Mouse (Mus musculus) fat pad, adult 2 months (tissue): ENCODE data around the gene Dscam.

Experiments used
- DNase-seq: peaks from one replicate; pipeline ENCODE4 v3.0.0-alpha.2; 2011; ENCODE audit warnings: low read depth, low spot score; ENCODE audit errors: extremely low read depth

Dscam gene

DNA sequence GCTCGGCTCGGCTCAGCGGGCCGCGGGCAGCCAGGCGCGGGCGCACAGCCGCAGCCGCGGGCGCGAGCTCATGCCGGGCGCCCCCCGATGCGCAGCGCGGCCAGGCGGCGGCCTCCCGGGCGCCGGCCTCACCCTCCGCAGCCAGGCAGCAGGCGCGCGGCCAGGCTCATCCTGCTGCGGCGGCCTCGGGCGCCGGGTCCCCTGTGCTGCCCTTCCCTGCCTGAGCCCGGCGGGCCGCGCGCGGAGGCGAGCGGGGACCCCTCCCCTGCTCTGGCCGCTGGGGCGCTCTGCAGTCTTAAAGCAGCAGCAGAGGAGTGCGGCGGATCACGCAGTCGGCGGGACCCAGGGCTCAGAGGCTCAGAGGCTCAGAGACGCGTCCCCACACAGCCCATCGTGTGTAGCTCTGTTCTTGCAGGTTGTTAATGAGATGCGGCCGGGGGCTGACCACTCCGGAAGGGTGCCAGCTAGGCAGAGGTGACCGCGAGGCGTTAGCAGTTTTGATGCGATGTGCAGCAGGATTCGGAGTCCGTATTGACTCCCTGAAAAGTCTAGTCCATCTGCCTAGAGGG lies at the start of gene Dscam:
TSS of gene Dscam (minus strand) at position 240 of the 569 bp plus-strand sequence.
- DNase-seq, result no peak

- DNase-seq, result no peak
These were observed 48.8 kb upstream of the Dscam start for GRCm38 (mm10) chr16:97219381-97219780.

- no peak for DNase-seq
These were observed 39.4 kb upstream of the Dscam start for GRCm38 (mm10) chr16:97209997-97210396.

DNA sequence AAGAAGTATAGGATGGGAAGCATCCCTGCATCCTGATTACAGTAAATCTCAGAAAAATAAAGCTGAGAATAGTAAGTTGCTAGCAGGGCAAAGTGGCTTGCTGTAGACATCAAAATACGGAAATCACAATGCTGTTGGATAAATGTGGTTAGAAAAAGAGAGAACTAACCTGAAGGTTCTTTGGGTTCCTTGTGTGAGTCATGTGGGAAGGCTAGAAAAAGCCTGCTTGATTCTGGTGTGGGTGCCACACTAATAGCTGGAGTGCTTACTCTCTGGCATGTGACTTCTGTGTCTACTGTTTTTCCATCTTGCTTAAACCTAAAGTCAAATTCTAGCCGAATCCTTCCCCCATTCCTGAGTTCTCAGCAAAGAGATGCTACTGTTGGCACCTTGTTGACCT lies 37.7 kb upstream of the Dscam start:
- no peak for DNase-seq

- DNase-seq, result no peak
These were observed 33.5 kb upstream of the Dscam start for GRCm38 (mm10) chr16:97204090-97204489.

GRCm38 (mm10) chr16:97203554-97203953 lies 33.0 kb upstream of the Dscam start:
- DNase-seq, result no peak

- no peak for DNase-seq
These were observed 24.1 kb upstream of the Dscam start for GRCm38 (mm10) chr16:97194630-97195029.

GRCm38 (mm10) chr16:97194179-97194578 lies 23.6 kb upstream of the Dscam start:
- DNase-seq, result no peak

GRCm38 (mm10) chr16:97192296-97192695 lies 21.7 kb upstream of the Dscam start:
- DNase-seq, result no peak

DNA sequence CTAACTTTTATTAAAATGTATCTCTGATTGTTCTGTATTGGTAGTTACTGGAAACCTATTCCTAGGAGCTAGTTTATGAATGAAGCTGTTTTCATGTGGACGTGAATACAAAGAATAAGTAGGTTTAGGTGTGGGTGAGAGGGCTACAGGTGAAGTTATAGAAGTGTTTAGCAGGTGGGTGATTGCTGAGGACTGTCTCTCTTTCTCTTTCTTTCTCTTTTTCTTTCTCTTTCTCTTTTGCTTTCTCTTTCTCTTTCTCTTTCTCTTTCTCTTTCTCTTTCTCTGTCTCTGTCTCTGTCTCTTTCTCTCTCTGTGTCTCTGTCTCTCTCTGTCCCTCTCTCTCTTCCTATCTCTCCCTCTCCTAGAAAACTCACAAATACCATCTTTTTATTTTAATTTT lies 20.1 kb upstream of the Dscam start:
- no peak for DNase-seq

DNA sequence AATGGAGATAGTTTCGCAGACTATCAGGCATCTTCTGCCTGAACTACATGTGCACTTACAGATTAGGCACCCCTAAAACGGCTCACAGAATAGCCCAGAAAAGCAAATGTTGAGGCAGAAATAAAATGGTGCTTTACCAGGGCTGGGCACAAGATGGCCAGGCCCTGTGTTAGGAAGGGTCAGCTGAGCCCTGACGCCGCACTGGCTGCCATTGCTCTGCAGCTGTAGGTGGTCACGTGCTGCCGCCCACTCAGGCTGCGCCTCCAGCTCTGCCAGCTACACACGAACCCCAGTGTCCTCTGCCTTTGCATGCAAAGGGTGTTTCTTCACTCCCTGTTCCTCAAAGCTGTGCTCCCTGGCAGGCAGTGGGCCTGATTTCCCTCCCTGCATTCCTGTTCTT lies 948 bp upstream of the Dscam start:
- no peak for DNase-seq

DNA sequence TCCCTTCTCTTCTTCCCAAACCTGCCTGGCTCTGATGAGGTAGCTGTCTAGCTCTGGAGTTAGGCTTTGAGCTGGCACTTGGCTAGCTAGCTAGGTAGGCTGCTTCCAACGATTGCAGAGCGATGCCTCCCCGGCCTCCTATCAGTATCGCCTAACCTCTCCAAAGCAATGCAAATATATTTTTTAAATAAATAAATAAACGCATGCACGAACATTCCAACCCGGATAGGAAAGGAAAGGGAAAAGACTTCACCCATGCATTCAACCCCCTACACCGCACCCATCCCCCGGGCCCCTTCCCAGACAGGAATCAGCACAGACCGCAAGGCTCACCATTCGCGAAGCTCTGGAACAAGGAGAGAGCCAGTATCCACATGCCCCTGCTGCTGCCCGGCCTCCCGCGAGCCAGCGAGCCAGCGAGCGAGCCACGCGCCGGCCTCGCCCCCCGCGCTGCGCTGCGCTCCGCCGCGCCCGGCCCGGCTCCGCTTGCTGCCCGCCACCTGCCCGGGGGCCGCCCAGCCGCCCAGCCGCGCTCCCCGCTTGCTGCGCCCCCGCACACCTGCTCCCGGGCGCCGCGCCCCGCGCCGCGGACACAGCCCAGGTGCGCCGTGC lies 545 bp downstream of the Dscam start:
- DNase-seq, result no peak

DNA sequence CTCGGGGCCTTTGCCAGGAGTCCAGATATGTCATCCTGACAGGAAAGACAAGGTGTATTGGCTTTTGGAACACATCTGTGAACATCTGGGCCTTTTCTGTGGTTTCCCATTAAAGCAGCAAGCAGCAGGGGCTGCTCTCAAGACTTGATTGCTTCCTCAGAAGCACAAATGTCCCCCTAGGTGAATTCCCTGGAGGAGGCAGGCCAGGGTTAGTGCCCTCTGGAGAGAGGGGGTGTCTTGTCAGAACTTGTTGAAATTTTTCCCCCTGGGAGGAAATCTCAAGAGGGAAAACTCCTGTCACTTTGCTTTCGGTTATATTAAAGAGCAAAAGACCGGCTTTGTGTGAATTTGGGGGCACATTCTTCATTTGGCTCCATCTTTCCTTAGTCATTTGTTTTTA lies 1.9 kb downstream of the Dscam start:
- no peak for DNase-seq

GRCm38 (mm10) chr16:97168030-97168429 lies 2.5 kb downstream of the Dscam start:
- no peak for DNase-seq

GRCm38 (mm10) chr16:97166166-97166565 lies 4.4 kb downstream of the Dscam start:
- no peak for DNase-seq

DNA sequence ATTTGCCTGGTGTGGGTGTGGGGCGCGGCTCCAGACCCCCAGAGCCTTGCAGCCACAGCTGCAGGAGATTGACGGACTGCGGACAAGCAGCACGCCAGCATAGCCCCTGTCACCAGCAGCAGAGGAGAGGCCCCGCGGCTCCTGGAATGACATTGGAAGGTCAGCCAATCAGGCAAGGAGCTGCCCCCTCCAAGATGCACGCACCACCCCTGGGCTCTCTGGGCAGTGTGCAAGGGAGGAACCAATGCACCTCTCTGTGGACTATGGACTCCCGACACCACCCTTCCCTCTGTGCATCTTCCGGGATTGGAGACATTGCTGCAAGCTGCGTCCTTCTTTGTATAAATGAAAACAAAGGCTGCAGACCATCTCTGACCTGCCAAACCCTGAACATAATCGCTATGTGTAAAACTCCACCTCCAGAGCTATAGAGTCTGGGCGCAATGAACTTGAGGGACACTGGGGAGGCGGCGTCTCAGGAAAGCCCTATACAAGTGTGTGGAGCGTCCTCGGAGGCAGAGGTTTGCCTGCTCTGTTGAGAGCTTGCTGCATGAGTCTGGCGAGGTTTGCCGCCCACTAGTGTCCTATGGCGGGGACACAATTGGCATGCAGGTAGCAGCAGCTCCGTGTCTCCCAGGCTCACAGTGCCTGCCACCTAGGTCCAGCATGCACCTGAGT lies 5.0 kb downstream of the Dscam start:
- no peak for DNase-seq

GRCm38 (mm10) chr16:97158279-97158678 lies 12.3 kb downstream of the Dscam start:
- DNase-seq, result no peak

DNA sequence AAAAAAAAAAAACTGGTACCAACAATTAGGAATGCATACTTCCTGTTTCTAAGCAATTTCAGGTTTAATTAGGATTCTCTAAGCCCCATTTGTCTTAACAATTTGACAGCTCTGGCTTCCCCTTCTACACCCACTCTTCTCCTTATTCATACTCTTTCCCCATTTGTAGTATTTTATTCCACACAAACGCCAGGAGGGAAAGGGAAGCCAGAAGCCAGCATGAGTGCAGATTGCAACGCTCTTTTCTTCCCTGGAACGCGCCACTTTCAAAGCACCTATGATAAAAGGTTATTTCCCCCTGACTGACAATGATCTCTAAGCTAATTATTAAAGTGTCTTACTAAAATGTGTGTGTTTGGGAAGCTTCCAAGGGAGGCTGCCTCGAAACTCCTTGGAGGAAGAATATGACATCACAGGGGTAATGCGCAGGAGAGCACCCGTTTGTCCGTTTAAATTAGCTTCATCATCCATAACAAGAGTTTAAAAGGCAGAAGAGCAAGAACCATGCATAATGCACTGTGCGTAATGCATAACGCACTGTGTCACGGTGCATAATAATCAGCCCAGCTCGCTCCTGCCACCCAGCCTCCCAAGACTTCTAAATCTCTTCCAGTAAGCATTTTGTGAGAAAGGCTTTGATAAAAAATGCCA lies 25.9 kb downstream of the Dscam start:
- no peak for DNase-seq

DNA sequence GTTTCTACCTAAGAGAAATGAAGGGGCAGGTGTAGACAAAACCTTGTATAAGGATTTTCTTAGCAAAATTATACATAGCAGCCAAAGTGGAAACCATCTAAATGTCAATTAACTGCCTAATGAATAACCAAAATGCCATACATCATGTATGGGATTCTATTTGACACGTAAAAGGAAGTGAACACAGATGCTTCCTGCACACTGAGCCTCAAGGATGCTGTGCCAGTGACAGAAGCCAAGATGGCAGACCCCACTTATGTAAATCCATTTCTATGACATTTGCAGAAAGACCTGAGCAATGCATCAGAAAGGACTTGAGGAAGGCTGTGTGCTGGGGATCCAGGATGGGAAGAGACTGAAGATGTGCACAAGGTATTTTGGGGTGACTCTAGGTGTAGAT lies 28.6 kb downstream of the Dscam start:
- no peak for DNase-seq

DNA sequence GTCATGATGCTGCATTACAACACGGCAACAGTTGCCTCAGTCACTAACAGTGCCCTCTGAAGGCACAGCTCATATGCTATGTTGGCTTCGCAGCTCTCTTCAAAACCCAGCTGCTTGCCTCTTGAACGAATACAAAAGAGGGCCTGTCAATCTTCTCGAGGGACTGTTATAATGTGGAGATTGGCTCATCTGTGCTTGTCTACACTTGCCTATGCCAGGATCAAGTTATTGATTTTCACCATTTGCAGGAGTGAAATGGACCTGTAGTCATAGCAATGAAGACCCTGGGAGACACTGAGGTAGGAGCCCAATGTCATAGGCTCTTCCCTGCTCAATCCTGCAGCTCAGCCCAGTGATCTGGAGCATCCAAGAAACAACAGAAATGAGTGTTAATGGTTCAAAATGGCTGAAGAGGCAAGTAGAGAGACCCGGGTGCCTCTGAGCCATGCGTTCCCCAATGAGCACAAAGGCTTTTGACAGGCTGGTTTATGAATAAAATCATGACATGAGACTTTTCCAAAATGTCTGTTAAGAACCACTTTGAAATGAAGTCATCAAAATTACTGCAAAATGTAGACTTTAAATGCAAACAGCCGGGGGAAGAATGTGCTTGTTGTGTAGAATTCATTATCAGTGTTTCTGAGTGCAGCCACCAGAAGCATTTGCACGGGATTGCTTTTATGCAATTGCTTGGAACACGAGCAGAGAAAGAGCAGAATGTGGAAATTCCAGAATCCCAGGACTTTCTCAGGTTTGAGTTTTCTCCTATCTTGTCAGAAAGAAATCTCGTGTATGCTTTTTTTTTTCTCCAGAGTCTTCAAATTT lies 35.3 kb downstream of the Dscam start:
- DNase-seq, result no peak

GRCm38 (mm10) chr16:97127296-97127695 lies 43.3 kb downstream of the Dscam start:
- no peak for DNase-seq
